Comparison of ENCODE assay signal across 10 mouse cellular contexts in genomic region chr4:141565325-141565724, GRCm38 (mm10). TPM values are rescaled to one million over a fixed set of nuclear protein-coding genes. Genes with fewer than 3 reads are reported as not detected.
DNase-seq lines count a peak whose midpoint lies in the region; ATAC-seq and TF ChIP-seq lines count a peak whose summit lies in the region.
"Had no signal": no experiment of that assay in that cellular context is flagged by ENCODE, and none has a peak within 500 bp of the region (broad histone marks: within the 10 kb centered on the region; RNA-seq: fewer than 3 reads in every experiment).

No protein-coding gene starts in this region.

- peak overlapping the region; percentile 97; the same call in 1 of the 2 replicates for H3K27ac ChIP-seq in ES-Bruce4 (ENCODE audit: insufficient read depth, low read length)
- peak overlapping the region; percentile 4; the same call in 1 of the 2 replicates for H3K27ac ChIP-seq in intestine, embryonic 16.5 days (ENCODE audit: low read length)
- H3K27ac ChIP-seq: liver, embryonic 13.5 days; midbrain, embryonic 13.5 days had no signal

- ATAC-seq in intestine, embryonic 16.5 days, result no peak
- ATAC-seq: midbrain, embryonic 13.5 days had no signal

- peaks cover 8% of the 10 kb centered on the region for H3K4me1 ChIP-seq in ES-Bruce4 (ENCODE audit: control insufficient read depth, insufficient read depth, low read length)
- 0 out of 2 replicates have a peak, but pooled peaks cover 6% of the 10 kb centered on the region for H3K4me1 ChIP-seq in intestine, embryonic 16.5 days (ENCODE audit: control insufficient read depth, insufficient read depth, low read length)
- H3K4me1 ChIP-seq: midbrain, embryonic 13.5 days had no signal

- WGBS in intestine, embryonic 16.5 days, result 56% methylated on average over 7 of the region's 7 CpGs

- no peaks in the 10 kb centered on the region for H3K9me3 ChIP-seq in ES-Bruce4 (replicated peaks; ENCODE audit: control insufficient read depth, insufficient read depth, low read length, poor library complexity, severe bottlenecking)
- no peaks in the 10 kb centered on the region for H3K9me3 ChIP-seq in intestine, embryonic 16.5 days (ENCODE audit: control insufficient read depth, low read length)
- H3K9me3 ChIP-seq: liver, embryonic 13.5 days; midbrain, embryonic 13.5 days had no signal

- no peak overlapping the region for H3K4me3 ChIP-seq in ES-Bruce4 (ENCODE audit: low read depth, low read length)
- no peak overlapping the region for H3K4me3 ChIP-seq in intestine, embryonic 16.5 days (ENCODE audit: low read length)
- H3K4me3 ChIP-seq: liver, embryonic 13.5 days; midbrain, embryonic 13.5 days had no signal

- TF ChIP-seq CTCF in ES-Bruce4 (IDR thresholded peaks at IDR 0.05; ENCODE audit: low read depth, low read length), result no peak

- DNase-seq in kidney, adult 11 months, result peak; percentile 17
- no peak for DNase-seq in kidney, adult 8-10 months
- peak; percentile 78 for DNase-seq in NIH3T3 (ENCODE audit: low read depth)
- DNase-seq in thymus, postnatal 36 days, result no peak
- DNase-seq in B cell, adult 2 months, result no peak
- DNase-seq: cerebellum, adult 2 months; liver, embryonic 13.5 days had no signal

- H3K4me2 ChIP-seq in intestine, embryonic 16.5 days (ENCODE audit: low read depth, low read length), result no peak overlapping the region
- H3K4me2 ChIP-seq: liver, embryonic 13.5 days; midbrain, embryonic 13.5 days had no signal

- H3K27me3 ChIP-seq in ES-Bruce4 (ENCODE audit: control insufficient read depth, insufficient read depth, low read length, poor library complexity, severe bottlenecking), result no peaks in the 10 kb centered on the region
- H3K27me3 ChIP-seq in intestine, embryonic 16.5 days (replicated peaks; ENCODE audit: control insufficient read depth, insufficient read depth, low read length), result no peaks in the 10 kb centered on the region
- H3K27me3 ChIP-seq: liver, embryonic 13.5 days; midbrain, embryonic 13.5 days had no signal

- peak overlapping the region; percentile 6 for H3K9ac ChIP-seq in ES-Bruce4 (ENCODE audit: low read depth, poor library complexity, severe bottlenecking)
- no peak overlapping the region for H3K9ac ChIP-seq in intestine, embryonic 16.5 days (ENCODE audit: low read depth, low read length)
- H3K9ac ChIP-seq: liver, embryonic 13.5 days; midbrain, embryonic 13.5 days had no signal

- TF ChIP-seq POLR2A in ES-Bruce4 (IDR thresholded peaks at IDR 0.05; ENCODE audit: insufficient read depth, low read length), result no peak

- H3K36me3 ChIP-seq in ES-Bruce4 (ENCODE audit: control insufficient read depth, insufficient read depth, low read length, poor library complexity, severe bottlenecking), result no peaks in the 10 kb centered on the region
- no peaks in the 10 kb centered on the region for H3K36me3 ChIP-seq in intestine, embryonic 16.5 days (ENCODE audit: control insufficient read depth, insufficient read depth, low read length)
- H3K36me3 ChIP-seq: liver, embryonic 13.5 days; midbrain, embryonic 13.5 days had no signal

- TF ChIP-seq EP300 in ES-Bruce4 (IDR thresholded peaks at IDR 0.05; ENCODE audit: insufficient read depth, low read depth, low read length), result peak; percentile 100

RNA-seq across cellular contexts. Expression of gene Spen, which starts 26.9 kb away (rescaled TPM):
- 39.6 and 46.9 TPM in 2 replicates for polyA plus RNA-seq in ES-Bruce4 (2011; ENCODE audit: insufficient read depth, insufficient read length, low read depth, missing spikeins)
- 6.2 and 6.3 TPM in 2 replicates for polyA plus RNA-seq in intestine, embryonic 16.5 days (2015; fragmentation: Nextera tagmentation; extraction: Ambion mirVana)

RNA-seq across cellular contexts. Expression of gene Fblim1, which starts 40.6 kb away (rescaled TPM):
- 73.8 and 76.6 TPM in 2 replicates for polyA plus RNA-seq in ES-Bruce4 (2011; ENCODE audit: insufficient read depth, insufficient read length, low read depth, missing spikeins)
- 63.8 and 66.2 TPM in 2 replicates for polyA plus RNA-seq in intestine, embryonic 16.5 days (2015; fragmentation: Nextera tagmentation; extraction: Ambion mirVana)

RNA-seq across cellular contexts. Expression of gene Tmem82, which starts 53.1 kb away (rescaled TPM):
- 3.4 and 4.5 TPM in 2 replicates for polyA plus RNA-seq in ES-Bruce4 (2011; ENCODE audit: insufficient read depth, insufficient read length, low read depth, missing spikeins)
- polyA plus RNA-seq in intestine, embryonic 16.5 days (2015; fragmentation: Nextera tagmentation; extraction: Ambion mirVana), result 31.7 and 36.4 TPM in 2 replicates

RNA-seq across cellular contexts. Expression of gene Slc25a34, which starts 58.3 kb away (rescaled TPM):
- 0.82 and 1.8 TPM in 2 replicates for polyA plus RNA-seq in ES-Bruce4 (2011; ENCODE audit: insufficient read depth, insufficient read length, low read depth, missing spikeins)
- polyA plus RNA-seq in intestine, embryonic 16.5 days (2015; fragmentation: Nextera tagmentation; extraction: Ambion mirVana), result 7.4 and 10.5 TPM in 2 replicates

Comparison
In these comparisons a context has a peak if more than half of its experiments do, and no peak if none do; other contexts are left out.
1. DNase-seq: peak in kidney, adult 11 months (single experiment) and NIH3T3 (single experiment); none in kidney, adult 8-10 months (0 of 2), thymus, postnatal 36 days (0 of 2) and B cell, adult 2 months (0 of 2).